Mouse (Mus musculus): ENCODE data around the gene Hoxd13.

Hoxd13 gene

GRCm38 (mm10) chr2:74695813-74696430 is 27.8 kb downstream of the Hoxd13 start:
- no peak for DNase-seq

DNA sequence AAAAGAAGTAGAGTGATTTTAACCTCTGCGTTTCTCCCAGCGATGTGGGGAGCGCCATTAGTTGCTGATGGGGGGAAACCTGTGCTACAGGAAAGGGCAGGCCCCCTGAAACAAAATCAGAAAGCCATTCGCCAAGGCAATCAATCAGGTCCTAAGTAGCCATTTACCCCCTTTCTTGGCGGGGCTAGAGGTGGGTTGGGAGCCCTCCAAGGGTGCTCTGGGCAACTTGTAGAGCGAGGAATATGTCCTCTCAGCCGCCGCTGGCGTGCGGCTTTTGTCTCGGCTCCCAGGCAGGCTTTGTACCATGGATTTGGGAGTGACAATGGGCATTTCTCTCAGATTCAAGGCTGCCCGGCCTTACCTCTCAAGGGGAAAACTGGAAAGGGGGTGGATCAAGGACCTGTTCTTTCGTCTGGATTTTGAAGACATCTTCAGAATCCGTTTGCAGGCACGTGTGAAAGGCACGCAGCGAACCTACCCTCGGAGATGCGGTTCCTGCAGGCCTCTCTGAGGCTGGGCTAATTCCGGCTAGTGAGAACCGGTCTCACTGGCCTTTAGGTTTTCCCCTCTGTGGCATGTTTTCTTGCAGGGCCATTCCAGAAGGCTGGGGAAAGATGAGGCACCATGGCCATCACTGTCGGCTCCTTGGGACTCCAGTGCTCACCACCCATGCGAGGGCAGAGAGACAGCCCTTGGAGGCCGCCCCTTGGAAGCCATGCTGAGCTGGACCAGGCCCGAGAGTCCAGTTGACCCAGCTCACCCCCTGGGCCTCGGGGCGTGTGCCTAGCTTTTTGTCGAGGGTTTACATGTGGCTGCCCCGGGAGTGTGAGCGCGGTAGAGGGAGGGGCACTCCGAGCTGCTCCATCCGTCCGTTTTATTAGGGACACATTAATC is 28.6 kb downstream of the Hoxd13 start:
- no peak for DNase-seq

GRCm38 (mm10) chr2:74697567-74698121 is 29.5 kb downstream of the Hoxd13 start, which contains the start of gene Hoxd9:
Gene Hoxd9, plus strand, starts transcription at chr2:74697727.
- no peak for DNase-seq

DNA sequence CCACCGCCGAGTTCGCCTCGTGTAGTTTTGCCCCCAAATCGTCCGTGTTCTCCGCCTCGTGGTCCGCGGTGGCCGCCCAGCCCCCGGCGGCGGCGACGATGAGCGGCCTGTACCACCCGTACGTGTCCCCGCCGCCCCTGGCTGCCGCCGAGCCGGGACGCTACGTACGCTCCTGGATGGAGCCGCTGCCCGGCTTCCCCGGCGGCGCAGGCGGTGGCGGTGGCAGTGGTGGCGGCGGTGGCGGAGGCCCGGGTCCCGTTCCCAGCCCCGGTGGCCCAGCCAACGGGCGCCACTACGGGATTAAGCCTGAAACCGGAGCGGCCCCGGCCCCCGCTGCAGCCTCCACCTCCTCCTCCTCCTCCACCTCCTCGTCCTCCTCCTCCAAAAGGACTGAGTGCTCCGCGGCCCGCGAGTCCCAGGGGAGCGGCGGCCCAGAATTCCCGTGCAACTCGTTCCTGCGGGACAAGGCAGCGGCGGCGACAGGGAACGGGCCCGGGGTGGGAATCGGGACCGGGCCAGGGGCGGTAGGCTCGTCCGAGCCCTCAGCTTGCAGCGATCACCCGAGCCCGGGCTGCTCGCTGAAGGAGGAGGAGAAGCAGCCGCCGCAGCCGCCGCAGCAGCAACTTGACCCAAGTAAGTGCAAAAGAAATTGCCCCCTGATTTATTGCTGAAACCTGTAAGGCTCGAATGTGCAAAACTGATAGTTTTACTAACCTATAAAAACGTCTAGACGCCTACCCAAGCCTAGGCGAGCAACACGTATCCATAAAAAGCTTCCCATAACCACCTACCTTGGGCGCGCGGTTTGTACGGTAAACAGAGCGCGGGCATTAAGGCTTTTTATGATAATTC is 30.3 kb downstream of the Hoxd13 start:
- no peak for DNase-seq

- DNase-seq = no peak
Observed at GRCm38 (mm10) chr2:74699053-74699430, 30.9 kb downstream of the Hoxd13 start.

DNA sequence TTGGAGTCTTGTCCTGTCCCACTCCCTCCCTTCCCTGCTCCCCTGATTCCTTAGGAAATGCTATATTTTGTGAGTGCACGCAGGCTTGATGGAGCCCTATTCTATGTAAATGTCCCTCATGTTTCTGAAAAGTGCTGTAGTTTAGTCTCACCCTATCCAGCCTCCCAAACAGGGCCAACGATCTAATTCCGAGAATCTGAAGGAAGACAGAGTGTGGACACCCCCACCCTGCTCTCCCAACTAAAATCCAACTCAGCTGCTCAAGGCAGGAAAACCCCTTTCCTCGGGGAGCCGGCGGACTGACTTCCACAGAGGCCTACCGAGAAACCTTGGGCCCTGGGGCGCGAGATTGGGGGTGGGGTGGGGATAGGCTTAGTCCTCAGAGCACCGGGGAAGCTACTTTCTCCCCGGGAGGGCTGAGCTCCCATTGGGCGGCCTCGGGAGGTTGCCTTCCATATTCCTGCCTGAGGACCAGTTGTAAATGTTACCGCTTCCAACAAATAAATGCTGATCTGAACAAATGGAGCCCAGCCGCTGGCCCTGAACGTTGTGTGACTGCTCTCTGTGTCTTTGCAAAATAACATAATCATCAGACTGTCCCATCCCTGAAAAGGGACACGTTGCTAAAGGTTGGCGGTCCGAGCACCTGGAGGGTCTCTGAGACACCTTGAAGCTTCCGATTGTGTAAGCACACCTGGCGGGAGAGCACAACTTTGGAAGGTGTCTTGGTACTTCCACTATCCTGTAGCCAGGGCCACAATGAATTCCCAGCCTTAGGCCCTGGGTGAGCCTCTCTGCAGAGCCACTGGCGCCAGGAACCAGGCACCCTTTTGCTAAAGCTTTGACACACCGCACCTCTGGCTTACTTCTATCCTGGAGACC is 31.8 kb downstream of the Hoxd13 start:
- DNase-seq = no peak

DNA sequence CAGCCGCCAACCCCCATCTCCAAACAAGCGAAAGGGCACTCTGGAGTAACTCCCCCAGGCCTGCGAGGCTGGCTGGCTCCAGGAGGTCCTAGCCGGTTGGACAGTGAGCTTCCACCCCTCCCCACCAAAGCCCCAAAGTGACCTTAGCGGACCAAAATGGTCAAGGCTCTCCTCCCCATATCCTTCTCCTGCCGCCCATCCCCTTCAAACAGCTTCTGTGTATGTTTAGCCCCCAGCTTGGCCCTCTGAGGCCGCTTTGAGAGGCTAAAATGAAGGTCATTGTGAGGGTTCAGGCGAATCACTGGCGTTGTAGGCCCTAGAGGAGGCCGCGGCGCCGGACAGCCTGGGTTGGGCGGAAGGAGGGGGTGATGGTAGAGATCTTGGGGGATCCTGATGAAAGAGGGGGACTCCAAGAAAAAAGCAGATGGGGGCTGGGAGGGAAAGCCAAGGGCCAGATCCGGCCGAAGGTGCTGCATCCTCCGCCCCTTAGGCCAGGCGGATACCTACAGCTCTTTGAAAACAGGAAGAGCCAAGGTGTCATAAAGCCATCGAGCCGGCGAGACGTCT is 32.5 kb downstream of the Hoxd13 start:
- DNase-seq = no peak

- peak; percentile 55 to 70 for DNase-seq
Observed at GRCm38 (mm10) chr2:74701949-74702819, 34.1 kb downstream of the Hoxd13 start.

DNA sequence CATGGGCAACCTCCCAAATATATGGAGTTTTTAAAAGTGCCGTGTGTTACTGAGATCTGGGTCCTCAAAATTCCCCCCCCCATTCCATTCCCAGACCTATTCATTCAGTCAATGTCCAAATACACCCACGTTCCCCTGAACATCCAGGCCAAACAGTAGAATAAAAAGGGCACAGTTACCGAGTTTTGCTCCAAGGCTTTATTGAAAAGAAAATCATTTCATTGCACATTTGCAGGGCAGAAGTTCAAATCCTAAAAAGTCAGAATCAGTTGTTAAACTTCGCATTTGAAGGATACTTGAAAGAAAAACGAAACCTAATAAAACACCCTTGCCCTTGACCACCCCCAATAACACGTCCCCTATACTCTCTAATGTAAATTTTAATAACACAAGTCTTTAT is 34.7 kb downstream of the Hoxd13 start:
- no peak for DNase-seq

DNA sequence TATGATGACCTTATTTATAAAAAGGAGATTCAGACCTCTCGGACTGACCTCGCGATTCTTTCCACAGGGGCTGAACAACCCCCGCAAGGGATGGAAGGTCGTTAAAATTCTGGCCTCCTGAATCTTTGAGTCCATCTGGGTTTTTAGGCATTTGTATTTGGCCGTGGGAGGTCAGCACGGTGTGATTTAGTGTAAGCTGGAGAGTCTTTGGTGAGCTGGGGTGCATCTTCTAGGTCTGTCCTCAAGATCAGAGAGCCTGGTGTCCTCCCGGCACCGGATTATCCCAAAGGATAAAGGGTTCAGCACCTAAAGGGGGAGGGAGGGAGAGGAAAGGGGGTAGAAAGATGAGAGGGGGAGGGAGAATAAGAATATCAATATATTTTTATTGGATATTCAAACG is 35.2 kb downstream of the Hoxd13 start:
- no peak for DNase-seq

- no peak for DNase-seq
Observed at GRCm38 (mm10) chr2:74703720-74704392, 35.7 kb downstream of the Hoxd13 start.

DNA sequence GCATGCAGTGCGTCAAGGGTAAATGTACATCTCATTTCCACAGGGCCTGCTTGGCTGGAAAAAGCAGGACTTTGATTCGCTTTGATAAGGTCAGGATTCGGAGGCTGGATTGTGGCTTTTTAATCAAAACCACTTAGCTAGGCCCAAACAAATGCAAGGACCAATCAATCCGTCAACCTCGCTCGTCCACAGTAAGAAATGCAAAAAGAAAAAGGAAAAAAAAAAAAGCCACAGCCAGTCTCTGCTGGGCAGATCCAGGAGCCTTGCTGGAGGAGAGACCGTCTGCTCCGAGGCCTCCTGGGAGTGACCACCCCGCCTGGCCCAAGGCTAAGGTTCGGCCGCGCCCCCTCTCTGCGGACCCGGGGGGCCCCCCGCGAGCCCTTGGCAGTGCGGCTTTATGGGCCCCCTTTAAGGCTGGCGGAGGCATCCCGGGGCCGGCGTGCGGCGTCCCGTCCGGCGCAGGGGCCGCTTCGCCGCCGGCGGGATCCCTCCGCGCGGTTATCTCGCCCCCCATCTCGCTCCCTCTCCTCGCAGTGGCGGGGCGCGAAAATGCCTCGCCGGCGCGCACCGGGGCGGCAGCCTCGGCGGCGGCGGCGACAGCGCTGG is 36.4 kb downstream of the Hoxd13 start, which contains the start of gene Hoxd8:
Gene Hoxd8, plus strand, starts transcription at position 223 of the 606 bp plus-strand sequence.
- no peak for DNase-seq

GRCm38 (mm10) chr2:74704999-74705466 is 36.9 kb downstream of the Hoxd13 start:
- no peak for DNase-seq

GRCm38 (mm10) chr2:74705467-74706089 is 37.5 kb downstream of the Hoxd13 start:
- DNase-seq = no peak

DNA sequence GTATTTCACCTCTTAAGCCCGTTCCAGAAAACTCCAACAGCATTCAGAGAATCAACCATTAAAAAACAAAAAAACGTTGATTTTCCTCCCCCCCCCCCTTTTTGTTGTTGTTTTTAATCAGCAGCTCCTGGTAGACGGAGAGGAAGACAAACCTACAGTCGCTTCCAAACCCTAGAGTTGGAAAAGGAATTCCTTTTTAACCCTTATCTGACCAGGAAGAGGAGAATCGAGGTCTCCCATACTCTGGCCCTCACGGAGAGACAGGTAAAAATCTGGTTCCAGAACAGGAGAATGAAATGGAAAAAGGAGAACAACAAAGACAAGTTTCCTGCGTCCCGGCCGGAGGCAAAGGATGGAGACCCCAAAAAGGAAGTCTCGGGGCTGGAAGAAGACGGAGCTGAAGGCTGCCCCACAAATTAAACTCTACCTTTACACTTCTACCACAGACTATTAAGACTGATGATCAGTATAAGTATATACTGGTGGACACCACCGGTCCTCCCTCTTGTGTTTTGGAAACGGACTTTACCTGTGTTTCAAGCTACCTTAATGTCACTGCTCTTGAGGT is 38.4 kb downstream of the Hoxd13 start:
- no peak for DNase-seq

- no peak for DNase-seq
Observed at GRCm38 (mm10) chr2:74707599-74707998, 39.5 kb downstream of the Hoxd13 start.

DNA sequence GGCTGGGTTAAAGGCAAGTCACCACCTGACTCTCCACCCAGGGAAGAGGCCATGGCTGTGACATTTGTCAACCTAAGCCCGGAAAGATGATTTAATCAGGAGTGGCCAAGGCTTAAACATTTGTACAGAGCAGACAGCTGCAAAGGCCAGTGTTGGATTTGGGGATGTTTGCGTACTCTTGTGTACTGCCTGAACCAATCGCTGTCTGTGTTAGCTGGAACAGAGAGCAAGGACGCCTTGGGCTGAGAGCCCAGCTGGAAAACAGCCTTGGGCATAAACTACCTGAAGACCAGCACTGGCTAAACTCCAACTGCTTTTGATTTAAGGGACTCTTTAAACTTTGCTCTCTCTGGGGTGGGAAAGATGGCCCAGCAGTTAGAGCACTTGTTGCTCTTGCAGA is 40.6 kb downstream of the Hoxd13 start:
- no peak for DNase-seq
